Mouse (Mus musculus) kidney, postnatal 25 days (tissue): ENCODE results near the gene Tgfb3.

Experiments
- DNase-seq, 2 experiments: peaks; one replicate each; pipeline ENCODE4 v3.0.0; 2021; ENCODE audit warnings: mixed read lengths in 2 of 2

Gene Tgfb3

DNA sequence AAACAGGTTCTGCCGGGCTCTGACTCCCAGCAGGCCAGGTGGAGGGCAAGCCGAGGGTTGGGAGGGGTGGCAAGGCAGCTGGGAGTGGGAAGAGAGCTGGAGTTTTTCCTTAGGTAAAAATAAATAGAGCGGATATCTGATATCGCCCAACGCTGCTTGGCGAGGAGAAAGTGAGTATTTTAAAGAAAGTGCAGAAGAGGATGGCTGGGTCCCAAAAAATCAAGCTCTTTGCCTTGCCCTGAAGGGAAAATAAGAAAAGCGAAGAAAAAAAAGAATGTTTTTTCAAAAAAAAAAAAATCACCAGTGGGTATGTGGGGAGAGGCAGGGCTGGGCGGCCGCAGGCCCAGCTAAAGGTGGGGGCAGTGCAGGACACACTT, 677 bp downstream of the Tgfb3 start:
- no peak for DNase-seq

DNA sequence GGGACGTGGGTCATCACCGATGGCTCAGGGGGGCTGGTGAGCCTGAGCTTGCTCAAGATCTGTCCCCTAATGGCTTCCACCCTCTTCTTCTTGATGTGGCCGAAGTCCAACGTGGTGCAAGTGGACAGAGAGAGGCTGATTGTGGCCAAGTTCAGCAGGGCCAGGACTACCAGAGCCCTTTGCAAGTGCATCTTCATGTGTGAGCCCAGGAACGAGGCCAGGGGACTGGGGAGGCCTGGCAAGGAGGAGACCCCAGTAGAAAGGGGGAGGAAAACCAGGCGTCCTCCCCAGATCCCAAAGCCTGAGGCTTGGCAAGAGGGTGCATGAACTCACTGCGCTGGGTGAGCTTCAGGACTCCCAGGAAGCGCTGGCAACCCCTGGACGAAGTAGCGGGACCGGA, 1.1 kb downstream of the Tgfb3 start:
- DNase-seq: no peak

DNA sequence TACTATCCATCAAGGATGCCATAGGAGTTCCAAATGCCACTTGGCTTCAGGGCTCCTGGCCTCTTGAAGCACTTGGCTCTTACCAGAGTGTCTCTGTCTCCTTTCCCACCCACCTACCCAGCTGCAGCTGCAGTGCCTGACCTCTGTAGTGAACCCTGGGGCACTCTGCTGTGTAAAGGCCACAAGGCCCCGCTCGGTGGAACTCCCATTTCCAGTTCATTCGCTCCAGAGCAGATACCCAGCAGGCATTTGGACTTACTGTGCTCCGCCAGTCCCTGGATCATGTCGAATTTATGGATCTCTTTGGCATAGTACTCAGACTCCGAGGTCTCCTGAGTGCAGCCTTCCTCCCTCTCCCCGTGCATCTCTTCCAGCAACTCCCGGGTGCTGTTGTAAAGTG, 1.5 kb downstream of the Tgfb3 start:
- no peak for DNase-seq

DNA sequence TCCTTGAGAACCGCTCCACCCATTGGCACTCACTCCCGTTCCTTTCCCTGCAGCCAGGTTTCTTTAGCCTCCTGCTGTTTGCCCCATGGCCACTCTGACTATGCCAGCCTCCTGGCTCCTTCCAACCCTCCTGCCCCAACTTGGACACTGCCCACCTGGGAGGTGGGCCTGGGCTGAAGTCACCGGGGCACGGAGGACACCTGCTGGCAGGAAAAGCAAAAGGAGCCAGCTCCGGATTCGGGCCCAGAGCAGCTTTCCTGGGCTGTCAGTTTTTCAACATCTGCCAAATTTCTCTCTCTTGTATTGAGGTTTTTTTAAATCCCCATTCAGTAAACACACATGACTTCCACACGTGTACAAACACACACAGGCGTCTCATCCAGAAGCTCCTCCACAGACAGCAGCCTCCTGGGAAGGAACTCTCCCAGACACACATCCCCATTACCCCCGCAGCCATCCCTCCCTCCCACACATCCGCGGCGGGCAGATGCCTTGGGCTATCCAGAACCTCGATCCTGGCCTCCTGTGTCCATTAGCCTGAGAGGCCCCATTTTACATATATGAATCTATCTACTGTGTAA, 2.4 kb downstream of the Tgfb3 start:
- DNase-seq: peak; percentile 41 to 64

DNA sequence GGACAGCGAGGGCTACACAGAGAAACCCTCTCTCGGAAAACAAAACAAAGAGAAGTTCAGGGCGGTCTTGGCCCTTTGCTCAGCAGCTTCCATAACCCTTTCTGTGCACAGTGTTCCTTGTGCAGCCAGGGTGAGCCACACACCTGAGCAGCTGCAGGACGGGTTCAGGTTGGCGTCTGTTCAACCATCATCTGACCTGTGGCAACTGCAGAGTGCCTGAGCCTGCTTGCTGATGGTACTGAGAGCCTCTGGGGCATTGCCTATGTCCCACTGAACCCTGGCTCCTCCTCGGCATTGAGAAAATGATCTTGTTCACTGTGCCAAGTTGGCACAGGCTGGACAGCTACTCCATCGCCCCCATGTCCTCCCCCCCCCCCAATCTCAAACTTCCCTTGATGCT, 3.5 kb downstream of the Tgfb3 start:
- no peak for DNase-seq

DNA sequence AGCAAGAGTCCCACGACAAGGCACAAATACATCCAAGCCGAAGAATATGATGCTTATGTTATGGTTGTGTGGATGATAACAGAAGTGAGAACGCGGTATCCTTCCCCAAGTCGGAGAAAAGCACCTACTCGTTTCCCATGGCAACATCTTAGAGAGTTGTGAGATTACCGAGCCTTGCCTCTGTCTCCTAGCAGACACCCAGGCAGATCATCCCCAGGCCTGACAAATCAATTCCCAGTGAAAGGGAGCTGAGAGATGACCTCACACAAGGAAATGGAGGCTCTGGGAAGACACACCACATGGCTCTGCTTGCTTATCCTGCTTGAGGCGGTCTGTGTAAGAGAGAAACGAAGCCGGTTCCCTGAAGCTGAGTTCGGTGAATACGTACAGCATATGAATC, 4.2 kb downstream of the Tgfb3 start:
- DNase-seq: no peak

DNA sequence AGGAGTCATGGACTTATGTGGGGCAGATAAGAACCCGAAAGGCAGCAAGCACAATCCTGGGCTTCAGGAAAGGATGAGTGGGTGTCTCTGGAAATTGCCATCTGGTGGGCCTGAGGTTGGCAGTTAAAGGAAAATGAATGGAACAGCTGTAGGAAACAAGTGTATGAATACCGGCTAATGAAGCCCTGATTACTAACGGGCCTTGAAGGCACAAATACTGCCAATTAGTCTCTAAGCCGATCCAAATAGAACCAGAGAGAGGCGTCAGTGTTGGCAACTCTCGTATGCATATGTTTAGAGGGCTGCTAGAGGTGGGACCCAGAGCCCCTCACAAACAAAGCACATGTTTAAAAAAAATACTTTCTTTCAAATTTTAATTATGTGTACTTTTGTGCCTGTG, 7.4 kb downstream of the Tgfb3 start:
- no peak for DNase-seq

DNA sequence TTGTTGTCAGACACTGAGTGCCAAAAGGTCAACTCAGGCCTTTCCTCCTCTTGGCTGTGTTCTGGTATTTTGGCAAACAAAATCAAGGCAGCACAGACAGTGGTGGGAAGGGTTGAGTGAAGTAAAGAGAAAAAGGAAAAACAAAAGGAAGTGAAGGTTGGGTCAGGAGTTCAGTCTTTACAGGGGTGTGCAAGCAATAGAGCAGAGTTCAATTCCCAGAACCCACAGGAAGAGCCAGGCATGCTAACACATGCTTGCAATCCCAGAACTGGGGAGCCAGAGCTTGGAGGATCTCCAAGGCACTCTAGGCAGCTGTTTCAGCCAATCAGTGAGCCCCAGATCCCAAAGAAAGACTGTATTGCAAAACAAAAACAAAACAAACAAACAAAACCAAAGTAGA, 14.0 kb downstream of the Tgfb3 start:
- DNase-seq: no peak

DNA sequence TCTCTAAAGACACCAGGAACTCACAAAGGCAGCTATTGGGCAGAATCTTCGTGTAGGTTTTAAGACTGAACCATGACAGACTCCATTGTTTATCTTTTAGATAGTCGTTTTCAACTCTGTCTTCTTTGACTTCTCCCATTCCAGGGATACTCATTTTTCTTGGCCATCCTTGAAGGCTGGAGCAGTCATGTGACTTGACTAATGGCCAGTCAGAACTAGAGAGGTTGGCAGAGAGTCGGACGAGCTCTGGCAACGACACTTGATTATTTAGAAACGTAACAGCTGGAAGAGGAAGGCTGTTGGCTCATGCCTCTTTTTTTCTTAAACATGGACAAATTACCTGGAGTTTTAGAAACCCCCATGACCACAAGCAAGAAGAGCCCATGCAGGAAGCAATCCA, 19.5 kb downstream of the Tgfb3 start:
- no peak for DNase-seq

DNA sequence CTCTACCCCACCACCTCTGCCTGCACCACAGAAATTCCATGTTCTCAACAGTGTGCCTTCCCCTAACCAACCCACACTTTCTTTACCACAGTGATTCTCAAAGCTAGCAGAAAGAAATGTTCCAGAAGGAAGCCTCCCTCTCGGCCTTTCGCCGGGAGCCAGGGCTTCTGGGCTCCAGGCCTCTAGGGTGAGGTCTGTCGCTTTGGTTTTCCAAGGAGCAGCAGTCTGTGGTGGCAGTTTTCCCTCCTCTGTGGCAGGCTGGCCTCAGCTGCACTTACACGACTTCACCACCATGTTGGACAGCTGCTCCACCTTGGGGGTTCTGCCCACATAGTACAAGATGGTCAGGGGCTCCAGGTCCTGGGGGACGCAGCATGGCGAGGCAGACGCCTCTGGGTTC, 21.3 kb downstream of the Tgfb3 start:
- no peak for DNase-seq

DNA sequence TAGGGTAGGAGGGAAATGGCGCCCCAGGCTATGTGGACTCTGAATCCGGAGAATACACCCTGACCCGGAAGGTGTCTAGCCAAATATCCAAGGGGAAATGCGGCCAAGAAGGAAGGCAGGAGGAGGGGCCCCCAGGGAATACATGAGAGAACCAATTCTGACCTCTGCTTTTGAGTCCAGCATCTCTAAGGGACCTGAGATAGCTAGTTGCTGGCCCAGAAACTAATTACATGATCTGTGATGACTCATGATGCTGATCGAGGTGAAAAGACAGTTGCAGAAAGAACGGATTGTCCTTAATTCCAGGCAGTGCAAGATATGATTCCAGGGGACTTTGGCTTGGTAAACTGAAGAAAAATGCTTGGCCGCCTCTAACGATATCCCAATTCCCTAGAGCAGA, 21.9 kb downstream of the Tgfb3 start:
- no peak for DNase-seq

DNA sequence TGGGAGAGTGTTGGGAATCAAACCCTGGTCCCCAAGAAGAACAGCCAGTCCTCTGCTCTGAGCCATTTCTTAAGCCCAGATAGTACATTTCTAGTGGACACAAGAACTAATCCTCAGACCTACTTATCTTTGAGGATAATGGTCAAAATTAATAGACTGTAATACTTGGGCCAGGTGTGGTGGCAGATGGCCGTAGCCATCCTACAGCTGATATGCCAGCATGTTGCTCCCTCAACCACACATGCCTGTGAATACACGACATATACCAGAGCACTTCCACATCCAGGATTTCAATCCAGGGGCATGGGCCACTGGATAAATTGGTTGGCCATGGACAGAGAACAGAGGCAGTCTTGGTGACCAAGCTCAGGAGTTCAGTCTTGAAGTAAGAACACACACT, 23.5 kb downstream of the Tgfb3 start:
- no peak for DNase-seq

DNA sequence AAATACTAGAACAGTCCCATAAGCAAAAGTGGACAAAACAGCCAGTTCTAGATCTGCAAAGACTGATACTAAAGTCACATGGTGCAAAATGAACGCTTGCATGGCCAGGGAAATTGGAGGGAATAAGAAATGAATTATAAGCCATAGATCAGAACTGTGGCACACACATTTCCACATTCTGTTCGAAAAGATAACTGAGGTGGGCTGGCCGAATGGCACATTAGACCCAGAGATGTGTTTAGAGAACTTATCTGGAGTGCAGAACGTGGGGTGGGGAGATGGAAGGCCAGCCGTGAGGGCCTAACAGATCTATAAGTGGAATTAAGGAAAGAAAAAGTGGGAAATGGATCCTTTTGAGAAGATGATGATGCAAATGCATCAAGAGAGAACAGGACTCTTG, 27.4 kb downstream of the Tgfb3 start:
- no peak for DNase-seq

DNA sequence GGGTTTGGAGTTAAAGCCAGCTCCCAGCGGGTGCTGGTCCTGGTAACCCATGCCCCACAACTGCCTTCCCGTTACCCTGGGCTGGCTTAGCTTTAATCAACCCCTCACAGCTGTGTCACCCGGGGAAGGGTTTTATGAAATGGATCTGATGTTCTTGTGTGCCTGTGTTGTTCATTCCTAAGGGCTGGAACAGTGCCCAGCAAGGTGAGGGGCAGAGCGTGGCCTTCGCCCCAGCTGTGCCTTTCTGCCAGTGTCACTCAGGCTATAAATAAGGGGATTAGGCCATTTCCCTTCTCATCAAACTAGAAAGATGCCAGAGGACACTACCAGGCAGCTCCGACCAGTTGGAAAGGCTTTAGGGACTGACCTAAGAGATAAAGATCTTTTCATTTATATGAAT, 29.0 kb downstream of the Tgfb3 start:
- DNase-seq: no peak

DNA sequence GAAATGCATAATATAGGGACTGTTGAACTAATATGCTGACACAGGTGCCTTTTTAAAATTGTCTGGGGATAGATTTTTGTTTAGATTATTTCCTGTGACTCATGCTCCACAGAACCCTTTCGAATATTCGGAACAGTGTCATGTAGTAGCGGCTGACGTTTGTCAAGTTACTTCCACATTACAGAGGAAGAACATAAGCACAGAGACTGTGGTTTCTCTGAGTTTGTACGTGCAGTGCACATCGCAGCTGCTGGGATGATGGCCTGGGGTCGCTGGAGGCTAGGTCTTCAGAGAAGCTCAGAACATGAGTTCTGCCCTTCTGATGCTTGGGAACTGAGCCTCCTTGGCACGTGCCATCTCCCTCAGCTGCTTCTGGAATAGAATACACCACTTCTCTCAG, 31.5 kb downstream of the Tgfb3 start:
- DNase-seq: no peak

DNA sequence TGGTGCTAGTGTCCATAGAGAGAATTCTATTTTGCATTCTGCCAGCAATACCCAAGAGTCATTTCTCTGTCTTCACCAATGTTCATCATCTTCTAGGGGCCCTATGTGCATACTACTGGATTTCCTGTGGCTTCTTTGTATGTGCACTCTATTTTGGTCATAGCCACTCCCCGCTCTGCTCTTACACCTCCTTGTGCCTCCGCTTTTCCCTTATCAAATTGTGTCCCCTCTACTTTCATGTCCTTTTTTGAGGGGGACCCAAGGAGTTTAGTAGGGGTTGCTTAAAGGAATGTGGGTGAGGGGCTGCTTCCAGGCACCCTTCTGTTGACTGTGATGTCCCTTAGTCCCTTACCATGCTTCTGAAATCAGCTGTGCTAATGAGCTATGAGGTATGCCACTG, 32.1 kb downstream of the Tgfb3 start:
- no peak for DNase-seq

DNA sequence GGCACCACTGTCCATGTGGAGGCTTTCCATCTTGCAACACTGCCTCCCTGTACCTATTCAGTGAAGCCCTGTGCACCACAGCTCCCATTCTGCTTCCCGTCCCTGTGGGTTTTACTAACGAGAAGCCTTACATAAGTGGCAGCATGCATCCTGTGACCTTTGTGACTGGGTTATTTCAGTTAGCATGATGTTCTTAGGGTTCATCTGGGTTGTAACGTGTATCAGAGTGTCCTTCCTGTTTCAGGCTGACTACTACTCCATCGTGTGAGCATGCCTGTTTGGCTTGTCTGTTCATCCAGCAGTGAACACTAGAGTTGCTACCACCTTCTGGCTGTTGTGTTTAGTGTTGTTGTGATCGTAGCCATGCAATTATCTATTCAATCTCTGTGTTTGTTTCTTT, 32.7 kb downstream of the Tgfb3 start:
- no peak for DNase-seq

DNA sequence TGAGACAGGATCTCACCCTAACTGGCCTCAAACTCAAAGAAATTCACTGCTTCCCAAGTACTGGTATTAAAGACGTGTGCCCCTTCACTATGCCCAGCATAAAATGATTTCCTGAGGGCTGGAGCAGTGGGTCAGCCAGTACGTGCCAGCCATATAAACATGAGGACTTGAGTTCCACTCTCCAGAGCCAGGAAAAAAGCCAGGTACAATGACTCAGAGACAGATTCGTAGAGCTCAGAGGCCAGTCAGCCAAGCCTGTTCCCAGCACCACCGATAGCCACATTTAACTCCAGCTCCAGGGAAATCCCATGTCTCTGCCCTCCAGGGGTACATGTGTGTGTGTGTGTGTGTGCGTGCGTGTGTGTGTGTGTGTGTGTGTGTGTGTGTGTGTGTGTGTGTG, 39.1 kb downstream of the Tgfb3 start:
- DNase-seq: no peak

DNA sequence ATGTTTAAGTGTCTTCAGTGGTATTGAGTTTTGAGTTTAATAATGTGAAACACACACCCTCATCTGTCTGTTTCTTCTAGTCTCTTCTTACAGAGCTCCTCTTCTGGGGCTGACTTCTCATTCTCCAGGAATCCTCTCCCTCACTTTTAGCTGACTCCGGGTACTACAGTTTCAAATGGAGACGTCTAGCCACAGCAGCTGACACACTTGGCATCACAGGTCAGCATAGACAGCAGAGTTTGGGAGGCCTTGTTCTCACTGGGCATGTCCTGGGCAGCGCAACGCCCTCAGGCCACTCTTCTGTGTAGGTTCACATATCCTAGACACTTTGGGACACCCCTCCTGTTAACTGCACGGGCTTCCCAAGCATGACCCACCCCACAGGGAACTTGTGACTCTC, 39.8 kb downstream of the Tgfb3 start:
- no peak for DNase-seq

DNA sequence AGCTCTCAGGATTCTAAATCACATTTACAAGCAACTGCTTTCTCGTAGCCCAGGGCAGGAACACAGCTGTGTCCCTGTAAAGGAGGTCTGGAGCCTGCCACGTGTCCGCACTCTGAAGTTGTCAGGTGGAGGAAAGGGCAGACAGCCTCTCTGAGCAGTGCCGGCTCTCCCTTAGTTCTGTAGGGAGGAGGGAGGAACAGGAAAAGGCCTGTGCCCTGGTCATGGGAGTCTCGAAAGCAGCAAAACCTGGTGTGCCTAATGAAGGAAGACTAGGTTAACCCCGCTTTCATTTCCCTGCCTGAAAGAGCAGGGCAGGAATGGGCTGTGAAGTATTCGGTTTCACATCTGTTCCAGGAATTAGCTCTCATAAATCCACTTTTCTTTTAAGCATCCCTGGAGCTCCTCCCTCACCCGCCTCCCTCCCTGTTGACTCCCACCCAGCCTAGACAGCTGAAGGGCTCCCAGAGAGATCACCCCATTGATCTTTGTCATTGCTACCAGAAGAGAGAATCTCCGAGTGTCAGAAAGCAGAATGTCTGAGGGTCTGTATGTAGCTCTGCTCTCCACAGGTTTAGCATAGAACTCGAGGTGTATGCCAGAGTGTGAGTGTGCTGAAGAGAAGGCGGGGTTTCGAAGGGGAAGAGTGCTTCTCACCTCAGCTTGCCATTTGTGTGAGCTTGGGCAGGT, 41.5 kb downstream of the Tgfb3 start:
- no peak for DNase-seq

DNA sequence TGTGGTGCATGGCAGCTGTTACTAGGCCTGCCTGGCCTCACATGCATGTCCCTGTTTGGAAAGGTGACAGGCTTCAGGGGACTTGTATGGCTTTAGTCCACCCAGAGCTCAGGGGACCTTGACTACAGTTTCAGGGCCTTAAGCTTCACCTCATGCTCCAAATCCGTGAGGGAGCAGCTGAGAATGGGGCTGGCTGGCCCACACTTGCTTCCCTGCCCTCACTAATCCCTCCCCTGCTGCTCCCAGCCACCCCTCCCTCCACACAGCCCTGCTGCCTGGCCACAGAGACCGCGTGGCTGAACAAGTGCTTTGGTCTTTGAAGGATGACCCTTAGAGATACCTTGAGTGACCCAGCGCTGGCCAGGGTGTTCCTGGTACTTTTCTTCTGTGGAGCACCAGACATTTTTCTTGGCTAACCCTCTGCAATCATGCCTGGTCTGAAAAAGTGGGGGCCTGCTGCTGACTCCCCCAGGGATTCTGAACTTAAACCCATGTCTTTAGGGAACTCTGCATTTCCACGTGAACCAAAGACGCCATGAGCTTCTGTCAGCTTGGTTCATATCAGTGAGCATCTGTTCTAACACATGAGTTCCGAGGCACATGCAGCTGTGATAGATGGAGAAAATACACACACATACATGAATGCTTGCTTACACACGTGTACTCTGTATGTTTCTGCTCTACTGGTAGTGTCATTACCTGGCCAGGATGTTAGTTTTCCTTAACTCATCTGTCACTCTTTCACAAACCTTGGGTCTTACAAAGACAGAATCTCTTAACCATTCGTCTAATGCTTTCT, 42.3 kb downstream of the Tgfb3 start:
- DNase-seq: no peak

DNA sequence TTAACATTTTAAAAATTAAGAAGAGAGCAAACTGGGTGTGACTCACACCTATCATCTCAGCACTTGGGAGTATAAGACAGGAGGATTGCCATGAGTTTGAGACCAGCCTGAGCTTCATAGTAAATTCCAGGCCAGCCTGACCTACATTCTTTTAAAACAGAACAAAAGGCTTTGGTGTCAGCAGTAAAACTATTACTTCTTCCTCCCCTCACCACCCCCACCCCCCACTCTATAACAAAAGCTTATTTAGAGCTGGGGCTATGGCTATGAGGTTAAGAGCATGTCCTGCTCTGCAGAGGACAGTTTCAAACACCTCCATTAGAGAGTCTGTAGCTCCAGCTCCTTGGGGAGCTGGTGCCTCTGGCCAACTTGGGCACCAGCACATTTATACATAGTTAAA, 43.3 kb downstream of the Tgfb3 start:
- no peak for DNase-seq

DNA sequence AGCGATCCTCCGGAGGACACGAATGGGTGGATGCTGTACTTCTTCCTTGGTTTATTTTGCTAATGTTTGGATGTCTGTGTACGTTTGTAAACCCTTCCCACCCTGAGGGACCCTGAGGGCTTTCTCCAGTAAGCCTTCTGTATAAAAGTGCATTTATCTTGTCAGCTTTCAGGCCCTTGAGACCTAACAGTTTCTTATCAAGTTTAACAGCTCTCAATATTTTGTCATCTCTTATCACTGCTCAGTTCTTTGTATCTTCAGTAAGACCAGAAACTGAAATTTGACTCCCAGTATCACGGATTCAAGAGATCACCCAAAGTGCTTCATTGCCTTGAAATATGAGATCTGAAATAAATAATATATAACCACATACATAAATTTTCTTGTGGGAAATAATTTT, 47.9 kb downstream of the Tgfb3 start:
- DNase-seq: no peak

DNA sequence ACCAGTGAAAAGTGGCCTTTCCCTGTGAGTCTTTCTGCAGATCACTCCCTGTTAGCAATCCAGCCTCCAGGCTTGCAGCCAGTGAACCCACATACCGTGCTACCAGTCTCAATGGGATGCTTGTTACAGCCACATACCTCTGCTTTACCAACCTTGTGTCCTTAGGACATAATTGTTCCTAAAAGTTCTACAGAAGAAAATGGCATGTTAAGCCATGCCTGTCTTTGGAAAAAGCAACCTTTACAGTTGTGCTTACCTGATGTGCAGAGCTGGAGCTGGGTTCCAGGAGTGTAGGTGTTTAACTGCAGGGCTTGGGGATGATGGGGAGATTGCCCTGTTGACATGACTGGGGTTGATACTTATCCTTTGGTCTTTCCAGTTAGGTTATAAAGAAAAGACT, 51.1 kb downstream of the Tgfb3 start:
- DNase-seq: no peak

DNA sequence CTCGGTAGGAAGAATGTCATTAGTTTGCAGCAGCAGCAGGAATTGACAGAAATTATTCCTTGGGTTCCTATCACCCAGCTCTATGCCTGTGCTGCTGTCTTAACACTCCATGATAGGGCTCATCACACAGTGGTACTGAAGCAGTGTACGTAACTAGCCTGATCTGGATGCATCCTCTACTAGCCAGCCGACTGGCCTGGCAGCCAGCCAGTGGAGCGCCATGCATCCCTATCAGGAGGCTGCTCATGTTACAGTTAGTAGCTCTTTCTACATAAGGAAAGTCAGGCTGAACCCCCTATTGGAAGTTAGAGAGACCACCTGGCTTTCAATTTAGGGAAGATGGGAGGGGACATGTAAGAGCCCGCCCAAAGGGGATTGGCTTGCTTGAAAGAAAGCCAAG, 51.8 kb downstream of the Tgfb3 start:
- DNase-seq: peak in 1 of 2 experiments; percentile 5
